Mouse (Mus musculus) brain, adult 2 months (tissue): ENCODE measurements at regions not wholly inside any gene's neighbourhood (a gene's known extent, or its start where the extent isn't known, plus 50 kb on each side); places are given as distances from the start of the nearest gene placed in this dataset.
A peak's percentile ranks its signal among the peaks of the same experiment; 100 is the strongest.

Experiments
- DNase-seq: peaks from one replicate; pipeline ENCODE4 v3.0.0; 2011; ENCODE audit warnings: low read depth, low spot score

GRCm38 (mm10) chr9:13905086-13905669 lies 77.7 kb downstream of the Fam76b start:
- peak; percentile 63 for DNase-seq

GRCm38 (mm10) chr9:13906736-13907135 lies 79.2 kb downstream of the Fam76b start:
- no peak for DNase-seq

GRCm38 (mm10) chr9:13909604-13910003 lies 82.1 kb downstream of the Fam76b start:
- no peak for DNase-seq

GRCm38 (mm10) chr9:13910091-13910490 lies 82.6 kb downstream of the Fam76b start:
- no peak for DNase-seq

- no peak for DNase-seq
These were observed 85.9 kb downstream of the Fam76b start for GRCm38 (mm10) chr9:13913459-13913858.

- DNase-seq, result no peak
These were observed 86.6 kb downstream of the Fam76b start for GRCm38 (mm10) chr9:13914131-13914530.

GRCm38 (mm10) chr9:13914847-13915246 lies 87.3 kb downstream of the Fam76b start:
- peak; percentile 55 for DNase-seq

GRCm38 (mm10) chr9:13916837-13917236 lies 89.3 kb downstream of the Fam76b start:
- no peak for DNase-seq

GRCm38 (mm10) chr9:13918606-13919202 lies 91.2 kb downstream of the Fam76b start:
- peak; percentile 76 for DNase-seq

GRCm38 (mm10) chr9:13919739-13920410 lies 92.4 kb downstream of the Fam76b start:
- no peak for DNase-seq

- DNase-seq, result no peak
These were observed 93.1 kb downstream of the Fam76b start for GRCm38 (mm10) chr9:13920623-13921022.

- no peak for DNase-seq
These were observed 104.5 kb downstream of the Fam76b start for GRCm38 (mm10) chr9:13932001-13932508.

- DNase-seq, result no peak
These were observed 105.9 kb downstream of the Fam76b start for GRCm38 (mm10) chr9:13933404-13933803.

GRCm38 (mm10) chr9:13937301-13937700 lies 109.8 kb downstream of the Fam76b start:
- no peak for DNase-seq

- DNase-seq, result no peak
These were observed 119.0 kb downstream of the Fam76b start for GRCm38 (mm10) chr9:13946519-13946918.

GRCm38 (mm10) chr9:13952157-13952556 lies 124.6 kb downstream of the Fam76b start:
- no peak for DNase-seq

- DNase-seq, result no peak
These were observed 135.7 kb downstream of the Fam76b start for GRCm38 (mm10) chr9:13963140-13963763.

- DNase-seq, result no peak
These were observed 136.3 kb downstream of the Fam76b start for GRCm38 (mm10) chr9:13963796-13964195.

GRCm38 (mm10) chr9:13964256-13964655 lies 136.7 kb downstream of the Fam76b start:
- no peak for DNase-seq

GRCm38 (mm10) chr9:13966212-13966611 lies 138.7 kb downstream of the Fam76b start:
- no peak for DNase-seq

GRCm38 (mm10) chr9:13969262-13969661 lies 141.7 kb downstream of the Fam76b start:
- DNase-seq, result peak; percentile 72

- no peak for DNase-seq
These were observed 146.1 kb downstream of the Fam76b start for GRCm38 (mm10) chr9:13973600-13973999.
